Mouse (Mus musculus) Patski (cell line): ENCODE data around the gene Dll4. TPM values are rescaled to one million over a fixed set of nuclear protein-coding genes. Genes with fewer than 3 reads are reported as not detected.

ENCODE experiments used
- ATAC-seq: fragments of 100-300 bp; one replicate; pipeline ENCODE4 v1.8.0; 2021
- CTCF ChIA-PET: fragments of 350-600 bp; sonication (Branson Sonifier 250); formaldehyde crosslinking; loops from one replicate; lab custom pipeline; 2022; ENCODE audit warnings: inconsistent platforms; lab: Charles Lee
- POLR2A ChIA-PET: fragments of 350-600 bp; sonication (Branson Sonifier 250); formaldehyde crosslinking; loops from one replicate; lab custom pipeline; 2022; ENCODE audit warnings: antibody characterized with exemption, inconsistent platforms; lab: Charles Lee
- DNase-seq: peaks from one replicate; pipeline ENCODE4 v3.0.0-alpha.2; 2011; ENCODE audit warnings: low read depth, low spot score
- H3K27me3 ChIP-seq: fragments of 371-371 bp; one replicate; pipeline ENCODE4 v1.5.1; 2021
- CTCF ChIP-seq: fragments of 100-300 bp; IDR thresholded peaks from one replicate; pipeline ENCODE4 v1.5.1; 2021
- in situ Hi-C: fragments of 300-500 bp; cut with MboI; formaldehyde crosslinking; loops from 3 replicates; pipeline ENCODE4 v1.11.1; 2018; ENCODE audit warnings: low pct_unique_long_range_greater_than_20kb, mixed read lengths
- polyA plus RNA-seq: library from polyadenylated mRNA; unstranded; gene quantifications from one replicate; pipeline ENCODE4 v1.2.3, GENCODE M21; 2021

Gene Dll4
- polyA plus RNA-seq, 1 experiment from 2014 or later, result 3.2 TPM

DNA sequence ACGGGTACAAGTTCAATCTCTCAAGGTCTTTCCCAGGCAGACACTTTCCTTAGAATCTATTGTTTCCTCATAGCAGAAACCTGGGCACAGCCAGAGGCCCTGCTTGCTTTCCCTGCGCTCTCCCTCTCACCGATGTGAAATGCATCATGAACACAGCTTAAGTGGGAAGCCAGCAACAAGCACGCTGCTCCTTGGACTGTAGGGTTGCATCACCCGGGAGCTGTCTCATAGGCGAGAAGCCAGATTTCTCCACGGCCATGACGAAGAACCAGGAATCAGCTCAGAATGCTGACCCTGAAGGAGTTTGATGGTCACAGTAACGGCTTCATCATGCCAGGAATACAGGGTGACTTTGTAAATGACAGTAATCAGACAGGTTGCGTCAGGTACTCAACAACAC, 44.5 kb downstream of the Dll4 start:
- no peaks in the 10 kb centered on the region for H3K27me3 ChIP-seq
- in situ Hi-C loops, result no loop called here
- ATAC-seq (no peak), DNase-seq (no peak)
- ChIA-PET CTCF (no interaction called here), POLR2A (no interaction called here)
- no peak for TF ChIP-seq CTCF

DNA sequence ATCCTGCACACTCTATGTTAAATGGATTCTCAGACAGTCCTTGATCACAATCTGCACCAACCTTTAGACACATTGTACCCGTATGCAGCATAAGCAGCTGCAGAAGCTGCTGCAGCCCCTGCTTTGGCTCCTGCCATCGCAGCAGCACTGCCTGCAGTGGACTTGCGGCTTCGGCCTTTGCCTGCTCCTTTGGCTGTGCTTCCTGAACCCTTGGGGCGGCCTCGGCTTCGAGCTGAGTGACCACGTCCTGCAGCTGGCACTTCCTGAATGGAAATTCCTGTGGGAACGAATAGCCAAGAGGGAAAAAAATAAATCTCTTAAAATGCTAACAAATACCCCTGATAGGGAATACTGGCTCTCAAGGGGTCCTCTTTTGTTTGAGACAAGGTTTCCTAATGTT, 51.7 kb downstream of the Dll4 start:
- no peaks in the 10 kb centered on the region for H3K27me3 ChIP-seq
- in situ Hi-C loops, result no loop called here
- ChIA-PET POLR2A (no interaction called here), CTCF (interaction anchor here (1.0 to 3.3 kb wide), 2 partner anchors 8 to 17 kb away, joined by 3 to 11 read pairs; no protein-coding TSS in a partner anchor)
- DNase-seq (no peak), ATAC-seq (no peak)
- TF ChIP-seq CTCF, result no peak

DNA sequence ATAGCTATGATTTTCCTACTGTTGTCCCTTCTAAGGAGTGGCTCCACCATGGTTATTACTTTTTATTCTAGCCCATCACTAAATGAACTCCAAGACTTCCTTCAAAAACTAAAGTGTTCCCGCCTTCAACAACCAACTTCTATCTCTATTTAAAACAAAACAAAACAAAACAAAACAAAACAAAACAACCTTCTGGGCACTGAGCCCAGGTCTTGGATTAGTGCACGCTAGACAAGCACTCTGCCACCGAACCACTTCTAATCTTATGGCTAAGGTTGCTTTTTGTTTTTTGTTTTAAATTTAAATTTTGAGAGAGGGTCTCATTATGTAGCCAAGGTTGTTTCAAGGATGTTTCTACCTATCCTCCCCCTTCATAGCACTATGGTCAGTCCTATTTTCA, 52.2 kb downstream of the Dll4 start:
- in situ Hi-C loops, result no loop called here
- no peak for TF ChIP-seq CTCF
- H3K27me3 ChIP-seq, result no peaks in the 10 kb centered on the region
- ATAC-seq (no peak), DNase-seq (no peak)
- CTCF ChIA-PET, result interaction anchor here (1.0 kb wide), 1 partner anchor 16 kb away, joined by 3 read pairs; no protein-coding TSS in a partner anchor
- POLR2A ChIA-PET, result no interaction called here

DNA sequence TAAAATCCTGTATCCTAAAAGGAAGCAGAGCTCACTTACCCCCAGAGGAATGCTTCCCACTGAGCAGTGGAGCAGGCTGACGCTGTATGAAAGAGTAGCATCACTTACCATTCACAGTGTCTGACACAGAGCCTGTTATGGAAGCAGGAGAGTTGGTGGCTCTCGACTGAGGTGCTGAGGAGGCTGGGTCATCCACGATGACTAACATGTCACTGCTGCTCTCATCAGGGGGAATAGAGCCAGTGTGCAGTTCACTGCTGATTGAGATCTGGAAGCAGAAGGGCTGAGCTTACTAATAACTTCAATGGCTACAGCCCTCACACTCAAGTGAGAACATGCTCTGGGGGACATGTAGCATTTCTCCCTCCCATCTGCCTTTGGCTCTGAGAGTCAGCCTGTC, 53.9 kb downstream of the Dll4 start:
- no peak for TF ChIP-seq CTCF
- ATAC-seq (no peak), DNase-seq (no peak)
- ChIA-PET POLR2A (no interaction called here), CTCF (interaction anchor here (1.1 kb wide), 1 partner anchor 20 kb away, joined by 3 read pairs; no protein-coding TSS in a partner anchor)
- no peaks in the 10 kb centered on the region for H3K27me3 ChIP-seq
- in situ Hi-C loops, result no loop called here

Other genes with a start within 250 kb of the Dll4 start
- gene Rad51, start 213.0 kb upstream of the Dll4 start, polyA plus RNA-seq, result 24.6 TPM
- gene Rmdn3, start 168.8 kb upstream of the Dll4 start, polyA plus RNA-seq, result 31.7 TPM
- 27.5 TPM for gene Gchfr, start 158.0 kb upstream of the Dll4 start, polyA plus RNA-seq
- 6.4 TPM for gene Gm14137, start 151.3 kb upstream of the Dll4 start, polyA plus RNA-seq
- gene Zfyve19, start 117.2 kb upstream of the Dll4 start, polyA plus RNA-seq, result 40.4 TPM
- gene Dnajc17, start 117.0 kb upstream of the Dll4 start, polyA plus RNA-seq, result 18.6 TPM
- gene Ppp1r14d, start 95.9 kb upstream of the Dll4 start, polyA plus RNA-seq, result not detected
- 4.5 TPM for gene Spint1, start 88.4 kb upstream of the Dll4 start, polyA plus RNA-seq
- gene Rhov, start 54.5 kb upstream of the Dll4 start, polyA plus RNA-seq, result 2.2 TPM
- gene Vps18, start 37.0 kb upstream of the Dll4 start, polyA plus RNA-seq, result 25.3 TPM
- 34.2 TPM for gene Chac1, start 25.4 kb downstream of the Dll4 start, polyA plus RNA-seq
- 17.7 TPM for gene Ino80, start 151.9 kb downstream of the Dll4 start, polyA plus RNA-seq
- gene Exd1, start 221.8 kb downstream of the Dll4 start, polyA plus RNA-seq, result 1.7 TPM
- 114 TPM for gene Chp1, start 221.9 kb downstream of the Dll4 start, polyA plus RNA-seq